Mouse (Mus musculus) limb, embryonic 11.5 days (tissue): ENCODE measurements around the gene Gm10354. TPM values are rescaled to one million over a fixed set of nuclear protein-coding genes. Genes with fewer than 3 reads are reported as not detected.
"Not testable (repeated sequence)": the region's sequence is repeated elsewhere in the genome, so short reads cannot be mapped to it uniquely, and the experiment has no call there.

ENCODE experiments used
- ATAC-seq: fragments of 200-750 bp; cut with Nextera tagmentation; 2 replicates; pipeline ENCODE4 v1.8.0; 2017; ENCODE audit warnings: low read depth; ENCODE audit not compliant: insufficient number of reproducible peaks, low FRiP score, low TSS enrichment
- DNase-seq: peaks from one replicate; pipeline ENCODE4 v3.0.0-alpha.2; 2015; ENCODE audit warnings: low spot score
- H3K27ac ChIP-seq: fragments of 300-500 bp; sonication (generic); replicated peaks from 2 replicates; pipeline ENCODE4 v1.5.1; 2014; ENCODE audit warnings: low read depth, mild to moderate bottlenecking, low read length
- H3K27me3 ChIP-seq: fragments of 300-500 bp; sonication (generic); 2 replicates; pipeline ENCODE4 v1.6.1; 2014; ENCODE audit warnings: mild to moderate bottlenecking, low read length, mixed read lengths; ENCODE audit not compliant: control insufficient read depth, insufficient read depth
- H3K36me3 ChIP-seq: fragments of 300-500 bp; sonication (generic); 2 replicates; pipeline ENCODE4 v1.6.1; 2014; ENCODE audit warnings: mild to moderate bottlenecking, low read length, moderate library complexity, mixed read lengths; ENCODE audit not compliant: control insufficient read depth, insufficient read depth
- H3K4me1 ChIP-seq: fragments of 300-500 bp; sonication (generic); 2 replicates; pipeline ENCODE4 v1.6.1; 2014; ENCODE audit warnings: low read length, mixed read lengths; ENCODE audit not compliant: control insufficient read depth, insufficient read depth
- H3K4me2 ChIP-seq: fragments of 300-500 bp; sonication (generic); 2 replicates; pipeline ENCODE4 v1.6.1; 2014; ENCODE audit warnings: low read depth, mild to moderate bottlenecking, moderate library complexity; ENCODE audit not compliant: severe bottlenecking
- H3K4me3 ChIP-seq: fragments of 300-500 bp; sonication (generic); 2 replicates; pipeline ENCODE4 v1.5.1; 2014; ENCODE audit warnings: low read depth, low read length
- H3K9ac ChIP-seq: fragments of 300-500 bp; sonication (generic); 2 replicates; pipeline ENCODE4 v1.6.1; 2014; ENCODE audit warnings: mild to moderate bottlenecking, low read length
- H3K9me3 ChIP-seq: fragments of 300-500 bp; sonication (generic); 2 replicates; pipeline ENCODE4 v1.6.1; 2016; ENCODE audit warnings: low read length; ENCODE audit not compliant: control insufficient read depth
- WGBS: fragments of 180-500 bp; shearing (Covaris S2); extraction: QIAGEN DNeasy Blood & Tissue Kit; methylation state at CpG from one replicate; pipeline ENCODE4 v1.1.7; 2014; 5-methylcytosine and 5-hydroxymethylcytosine counted together
- polyA plus RNA-seq: library from polyadenylated mRNA; unstranded; fragments of >200 nt; fragmentation: Nextera tagmentation; extraction: Ambion mirVana; gene quantifications from 2 replicates; pipeline ENCODE4 v1.2.1, GENCODE M21; 2014

The Gm10354 gene
- polyA plus RNA-seq, 1 experiment from 2014 or later, result not detected

DNA sequence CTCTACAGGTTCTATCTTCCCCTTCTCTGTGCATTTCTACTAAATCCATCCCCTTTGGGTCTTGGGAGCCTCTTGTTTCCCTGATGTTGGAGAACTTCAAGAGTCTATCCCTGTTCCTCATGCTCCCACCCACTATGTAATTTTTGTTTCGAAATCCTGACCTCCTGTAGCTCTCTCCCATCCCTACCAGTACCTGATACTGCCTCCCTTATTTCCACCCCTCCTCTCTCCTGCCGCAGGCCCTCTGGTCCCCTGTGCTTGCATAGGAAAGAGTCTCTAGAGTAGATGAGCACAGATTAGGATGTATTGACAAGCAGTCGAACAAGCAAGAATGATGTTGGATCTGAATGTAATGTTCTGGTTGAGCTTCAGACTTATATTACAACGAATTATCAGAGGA is 33.2 kb downstream of the Gm10354 start:
- H3K27ac ChIP-seq, H3K9me3 ChIP-seq, H3K4me2 ChIP-seq, H3K36me3 ChIP-seq, ATAC-seq, H3K27me3 ChIP-seq, H3K9ac ChIP-seq, DNase-seq, H3K4me1 ChIP-seq, H3K4me3 ChIP-seq: not testable (repeated sequence)
- WGBS, result 66% methylated on average over 4 of the region's 4 CpGs

- H3K9ac ChIP-seq, H3K4me1 ChIP-seq, H3K27ac ChIP-seq, H3K36me3 ChIP-seq, H3K4me2 ChIP-seq, DNase-seq, H3K9me3 ChIP-seq, ATAC-seq, H3K27me3 ChIP-seq, H3K4me3 ChIP-seq: not testable (repeated sequence)
- 86% methylated on average over 1 of the region's 1 CpGs for WGBS
Measured at GRCm38 (mm10) chr5:14941043-14941442, 37.7 kb downstream of the Gm10354 start.

GRCm38 (mm10) chr5:14938329-14938728 is 40.4 kb downstream of the Gm10354 start, which contains the start of gene Speer4e:
TSS of gene Speer4e (minus strand) at chr5:14938429.
- 75% methylated on average over 1 of the region's 1 CpGs for WGBS
- H3K4me1 ChIP-seq, H3K4me2 ChIP-seq, ATAC-seq, DNase-seq, H3K9me3 ChIP-seq, H3K9ac ChIP-seq, H3K27me3 ChIP-seq, H3K27ac ChIP-seq, H3K4me3 ChIP-seq, H3K36me3 ChIP-seq: not testable (repeated sequence)

GRCm38 (mm10) chr5:14933721-14934120 is 45.0 kb downstream of the Gm10354 start:
- 74% methylated on average over 5 of the region's 6 CpGs for WGBS
- H3K27me3 ChIP-seq, H3K4me2 ChIP-seq, H3K9ac ChIP-seq, H3K36me3 ChIP-seq, H3K27ac ChIP-seq, ATAC-seq, DNase-seq, H3K4me1 ChIP-seq, H3K9me3 ChIP-seq, H3K4me3 ChIP-seq: not testable (repeated sequence)

DNA sequence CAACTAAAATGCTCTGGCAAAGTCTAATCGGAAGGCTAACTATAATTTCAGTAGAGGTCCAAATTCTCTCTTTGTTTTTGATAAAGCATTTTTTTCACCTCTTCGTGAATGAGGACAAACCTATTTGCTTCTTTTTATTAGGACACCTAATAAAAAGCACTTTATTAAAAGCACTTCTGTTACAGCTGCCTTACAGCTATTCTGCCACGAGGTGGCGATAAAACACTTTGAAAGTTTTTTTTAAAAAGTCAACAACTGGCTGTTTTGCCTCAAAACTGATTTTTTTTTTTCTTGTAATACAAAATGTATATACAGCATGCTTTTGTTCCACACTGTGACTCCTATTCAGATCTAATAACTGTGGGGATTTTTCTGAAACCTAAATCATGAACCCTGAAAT is 51.7 kb downstream of the Gm10354 start:
- not testable (repeated sequence) for H3K36me3 ChIP-seq, H3K4me1 ChIP-seq, ATAC-seq, H3K27ac ChIP-seq, H3K4me2 ChIP-seq, H3K9me3 ChIP-seq, H3K9ac ChIP-seq, DNase-seq, H3K27me3 ChIP-seq, H3K4me3 ChIP-seq
- WGBS, result 26% methylated on average over 4 of the region's 4 CpGs

Other genes with a start within 250 kb of the Gm10354 start
- gene Gm9758, start 64.0 kb downstream of the Gm10354 start, polyA plus RNA-seq, result not detected in 2 replicates
- gene Speer4e, start 40.5 kb downstream of the Gm10354 start, polyA plus RNA-seq, result not detected in 2 replicates
- not detected in 2 replicates for gene Gm17019, start 54.1 kb upstream of the Gm10354 start, polyA plus RNA-seq